Mouse (Mus musculus) MN1 (cell line): ENCODE data around the gene BC034090.

ENCODE experiments used
- DNase-seq: peaks from one replicate; pipeline ENCODE4 v3.0.0-alpha.2; 2016; ENCODE audit warnings: low spot score

BC034090 gene

GRCm38 (mm10) chr1:155215066-155215764 lies 29.0 kb downstream of the BC034090 start:
- DNase-seq: no peak

- no peak for DNase-seq
Observed at GRCm38 (mm10) chr1:155213912-155214311, 30.3 kb downstream of the BC034090 start.

GRCm38 (mm10) chr1:155212936-155213774 lies 31.1 kb downstream of the BC034090 start:
- peak; percentile 34 for DNase-seq

GRCm38 (mm10) chr1:155212493-155212892 lies 31.8 kb downstream of the BC034090 start:
- DNase-seq: peak; percentile 56

GRCm38 (mm10) chr1:155212081-155212480 lies 32.2 kb downstream of the BC034090 start:
- DNase-seq: no peak

- no peak for DNase-seq
Observed at GRCm38 (mm10) chr1:155211017-155211416, 33.2 kb downstream of the BC034090 start.

- DNase-seq: no peak
Observed at GRCm38 (mm10) chr1:155210011-155210763, 34.1 kb downstream of the BC034090 start.

- no peak for DNase-seq
Observed at GRCm38 (mm10) chr1:155207859-155208258, 36.4 kb downstream of the BC034090 start.

GRCm38 (mm10) chr1:155205822-155206660 lies 38.2 kb downstream of the BC034090 start:
- DNase-seq: no peak

GRCm38 (mm10) chr1:155205311-155205710 lies 38.9 kb downstream of the BC034090 start:
- no peak for DNase-seq

GRCm38 (mm10) chr1:155204560-155205162 lies 39.6 kb downstream of the BC034090 start:
- DNase-seq: peak; percentile 62

- DNase-seq: no peak
Observed at GRCm38 (mm10) chr1:155203954-155204353, 40.3 kb downstream of the BC034090 start.

- no peak for DNase-seq
Observed at GRCm38 (mm10) chr1:155203101-155203500, 41.1 kb downstream of the BC034090 start.

GRCm38 (mm10) chr1:155202472-155202871 lies 41.8 kb downstream of the BC034090 start:
- DNase-seq: no peak

- DNase-seq: no peak
Observed at GRCm38 (mm10) chr1:155201914-155202313, 42.3 kb downstream of the BC034090 start.

- no peak for DNase-seq
Observed at GRCm38 (mm10) chr1:155201373-155201879, 42.8 kb downstream of the BC034090 start.

- no peak for DNase-seq
Observed at GRCm38 (mm10) chr1:155200967-155201366, 43.3 kb downstream of the BC034090 start.

GRCm38 (mm10) chr1:155199522-155199921 lies 44.7 kb downstream of the BC034090 start:
- DNase-seq: no peak

- DNase-seq: no peak
Observed at GRCm38 (mm10) chr1:155196691-155197090, 47.6 kb downstream of the BC034090 start.

- DNase-seq: no peak
Observed at GRCm38 (mm10) chr1:155192805-155193368, 51.4 kb downstream of the BC034090 start.

GRCm38 (mm10) chr1:155191671-155192070 lies 52.6 kb downstream of the BC034090 start:
- peak; percentile 31 for DNase-seq
